Mouse (Mus musculus): ENCODE measurements around the gene Map3k11. TPM values are rescaled to one million over a fixed set of nuclear protein-coding genes. Genes with fewer than 3 reads are reported as not detected.

Gene Map3k11
- total RNA-seq (2022) = 10 to 100 TPM; 16.9 to 21.3 (median 18.7) TPM

- peak; percentile 98 to 99 for DNase-seq (ENCODE audit: low spot score in 2 of 2)
Measured at GRCm38 (mm10) chr19:5688200-5689087, at the start of gene Map3k11, which contains the start of gene Pcnx3. Gene Map3k11, plus strand, starts transcription at chr19:5688742. Gene Pcnx3, minus strand, starts transcription at chr19:5688908.

GRCm38 (mm10) chr19:5640339-5640738 lies 48.2 kb upstream of the Map3k11 start:
- no peak for DNase-seq (ENCODE audit: low spot score in 2 of 2)

- DNase-seq (ENCODE audit: low spot score in 2 of 2) = no peak
Measured at GRCm38 (mm10) chr19:5641021-5641420, 47.5 kb upstream of the Map3k11 start.

GRCm38 (mm10) chr19:5641641-5642040 lies 46.9 kb upstream of the Map3k11 start:
- DNase-seq (ENCODE audit: low spot score in 2 of 2) = no peak

- no peak for DNase-seq (ENCODE audit: low spot score in 2 of 2)
Measured at GRCm38 (mm10) chr19:5645280-5645679, 43.3 kb upstream of the Map3k11 start.

GRCm38 (mm10) chr19:5646731-5647330 lies 41.7 kb upstream of the Map3k11 start:
- DNase-seq (ENCODE audit: low spot score in 2 of 2) = no peak

- no peak for DNase-seq (ENCODE audit: low spot score in 2 of 2)
Measured at GRCm38 (mm10) chr19:5647791-5648190, 40.8 kb upstream of the Map3k11 start.

GRCm38 (mm10) chr19:5648401-5649297 lies 39.9 kb upstream of the Map3k11 start:
- peak; percentile 78 to 80 for DNase-seq (ENCODE audit: low spot score in 2 of 2)

- no peak for DNase-seq (ENCODE audit: low spot score in 2 of 2)
Measured at GRCm38 (mm10) chr19:5649298-5649741, 39.2 kb upstream of the Map3k11 start.

GRCm38 (mm10) chr19:5651502-5652274 lies 36.9 kb upstream of the Map3k11 start:
- DNase-seq (ENCODE audit: low spot score in 2 of 2) = no peak

- no peak for DNase-seq (ENCODE audit: low spot score in 2 of 2)
Measured at GRCm38 (mm10) chr19:5652570-5652969, 36.0 kb upstream of the Map3k11 start.

GRCm38 (mm10) chr19:5653969-5654719 lies 34.4 kb upstream of the Map3k11 start:
- no peak for DNase-seq (ENCODE audit: low spot score in 2 of 2)

GRCm38 (mm10) chr19:5654720-5655298 lies 33.7 kb upstream of the Map3k11 start:
- DNase-seq (ENCODE audit: low spot score in 2 of 2) = no peak

GRCm38 (mm10) chr19:5660942-5661751 lies 27.4 kb upstream of the Map3k11 start:
- no peak for DNase-seq (ENCODE audit: low spot score in 2 of 2)

- no peak for DNase-seq (ENCODE audit: low spot score in 2 of 2)
Measured at GRCm38 (mm10) chr19:5662310-5662709, 26.2 kb upstream of the Map3k11 start.

- DNase-seq (ENCODE audit: low spot score in 2 of 2) = peak; percentile 49 to 53
Measured at GRCm38 (mm10) chr19:5662981-5663913, 25.3 kb upstream of the Map3k11 start, which contains the start of gene Sipa1. Gene Sipa1, minus strand, starts transcription at chr19:5663707.

- no peak for DNase-seq (ENCODE audit: low spot score in 2 of 2)
Measured at GRCm38 (mm10) chr19:5664669-5665257, 23.8 kb upstream of the Map3k11 start.
